In the genomic region with DNA sequence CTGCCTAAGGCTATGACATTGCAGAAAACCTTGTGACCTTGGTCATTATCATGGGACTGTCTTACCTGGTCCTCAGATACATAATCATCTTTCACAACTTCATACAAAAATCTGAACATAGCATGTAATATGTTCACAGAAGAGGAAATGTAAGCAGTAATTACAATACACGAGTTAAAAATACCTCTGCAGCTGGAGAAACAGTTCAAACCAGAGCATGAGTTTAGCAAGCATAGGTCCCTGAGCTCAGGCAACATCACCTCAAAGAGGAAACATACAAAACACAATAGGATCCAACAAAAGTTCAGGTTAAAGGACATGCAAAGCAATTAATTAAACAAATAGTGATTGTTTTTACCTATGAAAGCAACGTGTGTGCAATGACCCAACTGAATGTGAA, we compare ENCODE assay signal across 17 mouse cellular contexts.
"Had no signal": no experiment of that assay in that cellular context is flagged by ENCODE, and none has a peak within 500 bp of the region (broad histone marks: within the 10 kb centered on the region; RNA-seq: fewer than 3 reads in every experiment).

No protein-coding gene starts in this region.

- DNase-seq: kidney, adult 18-20 months; kidney, adult 9 months; kidney, postnatal 14 days; layer of hippocampus, adult 9-11 months; liver, embryonic 13.5 days; lung, embryonic 14.5 days; right cerebral cortex, adult 18-20 months; right cerebral cortex, postnatal 25 days had no signal

- H3K9me3 ChIP-seq: liver, embryonic 13.5 days; megakaryocyte, embryonic 14.5 days; midbrain, embryonic 10.5 days; midbrain, embryonic 15.5 days; neural tube, embryonic 12.5 days; neural tube, embryonic 15.5 days had no signal

- H3K9ac ChIP-seq: liver, embryonic 13.5 days; lung, embryonic 14.5 days; midbrain, embryonic 15.5 days; neural tube, embryonic 12.5 days; neural tube, embryonic 15.5 days had no signal

- H3K4me1 ChIP-seq: liver, embryonic 13.5 days; midbrain, embryonic 10.5 days; midbrain, embryonic 15.5 days; neural tube, embryonic 12.5 days; neural tube, embryonic 15.5 days had no signal

- H3K27me3 ChIP-seq: liver, embryonic 13.5 days; megakaryocyte, embryonic 14.5 days; midbrain, embryonic 15.5 days; neural tube, embryonic 12.5 days; neural tube, embryonic 15.5 days had no signal

- H3K27ac ChIP-seq: layer of hippocampus, adult 2 months; liver, embryonic 13.5 days; midbrain, embryonic 10.5 days; midbrain, embryonic 15.5 days; neural tube, embryonic 12.5 days; neural tube, embryonic 15.5 days; stomach, postnatal 0 days had no signal

- H3K4me2 ChIP-seq: liver, embryonic 13.5 days; lung, embryonic 14.5 days; midbrain, embryonic 15.5 days; neural tube, embryonic 12.5 days; neural tube, embryonic 15.5 days had no signal

- H3K4me3 ChIP-seq: layer of hippocampus, adult 2 months; liver, embryonic 13.5 days; megakaryocyte, embryonic 14.5 days; midbrain, embryonic 10.5 days; midbrain, embryonic 15.5 days; neural tube, embryonic 12.5 days; neural tube, embryonic 15.5 days had no signal

- ATAC-seq: intestine, embryonic 16.5 days; lung, postnatal 0 days; midbrain, embryonic 15.5 days had no signal

- H3K36me3 ChIP-seq: liver, embryonic 13.5 days; midbrain, embryonic 10.5 days; midbrain, embryonic 15.5 days; neural tube, embryonic 12.5 days; neural tube, embryonic 15.5 days had no signal
